Mouse (Mus musculus) small intestine, adult 2 months (tissue): ENCODE measurements around the gene Rnf39. TPM values are rescaled to one million over a fixed set of nuclear protein-coding genes. Genes with fewer than 3 reads are reported as not detected.

Experiments used
- H3K27ac ChIP-seq: fragments of 200-500 bp; 2 replicates; pipeline ENCODE4 v1.5.1; 2012; ENCODE audit warnings: low read depth, low read length, control low read depth, inconsistent platforms; ENCODE audit not compliant: insufficient read depth
- H3K27me3 ChIP-seq: fragments of 200-500 bp; 2 replicates; pipeline ENCODE4 v1.6.1; 2012; ENCODE audit warnings: mild to moderate bottlenecking, moderate library complexity, low read length, inconsistent platforms; ENCODE audit not compliant: control insufficient read depth, insufficient read depth
- H3K36me3 ChIP-seq: fragments of 200-500 bp; 2 replicates; pipeline ENCODE4 v1.6.1; 2012; ENCODE audit warnings: mild to moderate bottlenecking, low read length, control low read depth, inconsistent platforms; ENCODE audit not compliant: control insufficient read depth, insufficient read depth
- H3K4me1 ChIP-seq: fragments of 200-500 bp; 2 replicates; pipeline ENCODE4 v1.6.1; 2012; ENCODE audit warnings: low read length, inconsistent platforms, mixed read lengths; ENCODE audit not compliant: control insufficient read depth, insufficient read depth, insufficient read length
- H3K4me3 ChIP-seq: fragments of 200-500 bp; 2 replicates; pipeline ENCODE4 v1.5.1; 2012; ENCODE audit warnings: low read depth, mild to moderate bottlenecking, control low read depth, inconsistent platforms, low read length, moderate library complexity
- CTCF ChIP-seq: fragments of 200-500 bp; IDR thresholded peaks from 2 replicates; pipeline ENCODE4 v1.5.1; 2012; ENCODE audit warnings: low read depth, mild to moderate bottlenecking, control low read depth, inconsistent platforms, low read length, moderate library complexity, mixed read lengths; ENCODE audit not compliant: insufficient replicate concordance, insufficient read length; ENCODE audit errors: extremely low read depth
- POLR2A ChIP-seq: fragments of 200-500 bp; IDR thresholded peaks from 2 replicates; pipeline ENCODE4 v1.6.1; 2012; ENCODE audit warnings: low read depth, mild to moderate bottlenecking, control low read depth, inconsistent platforms, low read length, moderate library complexity
- WGBS: fragments of 180-500 bp; shearing (Covaris S2); methylation state at CpG from one replicate; pipeline ENCODE4 v1.1.7; 2018; 5-methylcytosine and 5-hydroxymethylcytosine counted together
- polyA plus RNA-seq: library from polyadenylated mRNA; depleted of rRNA; stranded (reverse); fragments of >200 nt; gene quantifications from 2 replicates; pipeline ENCODE4 v1.2.3, GENCODE M21; 2012

The Rnf39 gene
- polyA plus RNA-seq, 1 experiment, result 16.0 TPM

- Histone ChIP-seq H3K27me3 (no peaks in the 10 kb centered on the region), H3K36me3 (0 out of 2 replicates have a peak, but pooled peaks cover 3% of the 10 kb centered on the region), H3K4me1 (no peaks in the 10 kb centered on the region), H3K27ac (no peak overlapping the region), H3K4me3 (no peak overlapping the region)
- TF ChIP-seq POLR2A, result no peak
- TF ChIP-seq CTCF, result no peak
- WGBS, result 69% methylated on average over 1 of the region's 1 CpGs
Observed at GRCm38 (mm10) chr17:36966875-36967274, 24.2 kb downstream of the Rnf39 start.

GRCm38 (mm10) chr17:36970316-36970890, 27.7 kb downstream of the Rnf39 start:
- WGBS, result 68% methylated on average over 14 of the region's 14 CpGs
- H3K4me1 ChIP-seq, result no peaks in the 10 kb centered on the region

GRCm38 (mm10) chr17:36971172-36971850, 28.6 kb downstream of the Rnf39 start:
- Histone ChIP-seq H3K27ac (no peak overlapping the region), H3K4me3 (no peak overlapping the region), H3K27me3 (no peaks in the 10 kb centered on the region), H3K4me1 (no peaks in the 10 kb centered on the region), H3K36me3 (no peaks in the 10 kb centered on the region)
- WGBS, result 83% methylated on average over 6 of the region's 6 CpGs
- TF ChIP-seq POLR2A (no peak), CTCF (no peak)

More at GRCm38 (mm10) chr17:36970316-36970890, 27.7 kb downstream of the Rnf39 start:
- Histone ChIP-seq H3K36me3 (0 out of 2 replicates have a peak, but pooled peaks cover 1% of the 10 kb centered on the region), H3K27ac (no peak overlapping the region), H3K27me3 (no peaks in the 10 kb centered on the region), H3K4me3 (no peak overlapping the region)
- TF ChIP-seq CTCF, result no peak
- TF ChIP-seq POLR2A, result no peak

- 77% methylated on average over 3 of the region's 3 CpGs for WGBS
- no peak overlapping the region for H3K27ac ChIP-seq
- TF ChIP-seq CTCF (no peak), POLR2A (no peak)
- H3K4me1 ChIP-seq, result no peaks in the 10 kb centered on the region
- H3K36me3 ChIP-seq, result no peaks in the 10 kb centered on the region
- no peak overlapping the region for H3K4me3 ChIP-seq
- H3K27me3 ChIP-seq, result no peaks in the 10 kb centered on the region
Observed at GRCm38 (mm10) chr17:36972791-36973190, 30.1 kb downstream of the Rnf39 start.

- TF ChIP-seq CTCF, result no peak
- TF ChIP-seq POLR2A, result no peak
- no peak overlapping the region for H3K4me3 ChIP-seq
- no peak overlapping the region for H3K27ac ChIP-seq
- H3K36me3 ChIP-seq, result no peaks in the 10 kb centered on the region
- WGBS, result 58% methylated on average over 8 of the region's 8 CpGs
- no peaks in the 10 kb centered on the region for H3K4me1 ChIP-seq
- H3K27me3 ChIP-seq, result no peaks in the 10 kb centered on the region
Observed at GRCm38 (mm10) chr17:36973271-36973787, 30.6 kb downstream of the Rnf39 start.

GRCm38 (mm10) chr17:36981221-36981813, 38.6 kb downstream of the Rnf39 start, which contains the start of gene 2410137M14Rik:
Gene 2410137M14Rik, minus strand, starts transcription at chr17:36981237.
- Histone ChIP-seq H3K4me3 (peak within 1 kb of the TSS; percentile 18), H3K27ac (no peak within 1 kb of the TSS), H3K27me3 (no peaks in the 10 kb centered on the region), H3K4me1 (peaks cover 5% of the 10 kb centered on the region), H3K36me3 (no peaks in the 10 kb centered on the region)
- WGBS, result 9% methylated on average over 18 of the region's 18 CpGs
- TF ChIP-seq POLR2A (no peak), CTCF (no peak)

- H3K27me3 ChIP-seq, result no peaks in the 10 kb centered on the region
- H3K4me1 ChIP-seq, result peaks cover 5% of the 10 kb centered on the region
- WGBS, result 11% methylated on average over 4 of the region's 4 CpGs
- no peak overlapping the region for H3K4me3 ChIP-seq
- H3K36me3 ChIP-seq, result no peaks in the 10 kb centered on the region
- TF ChIP-seq CTCF (no peak), POLR2A (no peak)
- no peak overlapping the region for H3K27ac ChIP-seq
Observed at GRCm38 (mm10) chr17:36981845-36982244, 39.1 kb downstream of the Rnf39 start.
